Mouse (Mus musculus) lung, postnatal 0 days (tissue): ENCODE measurements around the gene Krt36. TPM values are rescaled to one million over a fixed set of nuclear protein-coding genes. Genes with fewer than 3 reads are reported as not detected.

ENCODE experiments used
- ATAC-seq: fragments of 200-750 bp; cut with Nextera tagmentation; 2 replicates; pipeline ENCODE4 v1.8.0; 2017; ENCODE audit warnings: moderate library complexity
- DNase-seq: peaks from one replicate; pipeline ENCODE4 v3.0.0-alpha.2; 2016; ENCODE audit warnings: low spot score
- H3K27ac ChIP-seq: fragments of 300-500 bp; sonication (generic); 2 replicates; pipeline ENCODE4 v1.5.1; 2014; ENCODE audit warnings: antibody characterized with exemption, mild to moderate bottlenecking, low read length, mixed read lengths
- H3K27me3 ChIP-seq: fragments of 300-500 bp; sonication (generic); replicated peaks from 2 replicates; pipeline ENCODE4 v1.6.1; 2014; ENCODE audit warnings: low read length, mixed read lengths; ENCODE audit not compliant: insufficient read depth
- H3K36me3 ChIP-seq: fragments of 300-500 bp; sonication (generic); 2 replicates; pipeline ENCODE4 v1.6.1; 2014; ENCODE audit warnings: low read length, mixed read lengths; ENCODE audit not compliant: insufficient read depth
- H3K4me1 ChIP-seq: fragments of 300-500 bp; sonication (generic); 2 replicates; pipeline ENCODE4 v1.6.1; 2014; ENCODE audit warnings: antibody characterized with exemption, low read depth, low read length, mixed read lengths; ENCODE audit not compliant: insufficient read depth
- H3K4me2 ChIP-seq: fragments of 300-500 bp; sonication (generic); replicated peaks from 2 replicates; pipeline ENCODE4 v1.6.1; 2014; ENCODE audit warnings: low read depth, mild to moderate bottlenecking, low read length, moderate library complexity, mixed read lengths
- H3K4me3 ChIP-seq: fragments of 300-500 bp; sonication (generic); 2 replicates; pipeline ENCODE4 v1.5.1; 2014; ENCODE audit warnings: low read depth, low read length
- H3K9ac ChIP-seq: fragments of 300-500 bp; sonication (generic); replicated peaks from 2 replicates; pipeline ENCODE4 v1.6.1; 2014; ENCODE audit warnings: low read depth, mild to moderate bottlenecking
- H3K9me3 ChIP-seq: fragments of 300-500 bp; sonication (generic); 2 replicates; pipeline ENCODE4 v1.6.1; 2016; ENCODE audit warnings: low read length, mixed read lengths
- CTCF ChIP-seq: IDR thresholded peaks from 2 replicates; pipeline ENCODE4 v1.5.1; 2016; ENCODE audit warnings: antibody characterized with exemption, mild to moderate bottlenecking
- EP300 ChIP-seq: IDR thresholded peaks from 2 replicates; pipeline ENCODE4 v1.6.1; 2016; ENCODE audit warnings: antibody characterized with exemption, mild to moderate bottlenecking, control low read depth
- WGBS: fragments of 180-500 bp; shearing (Covaris S2); extraction: QIAGEN DNeasy Blood & Tissue Kit; methylation state at CpG from one replicate; pipeline ENCODE4 v1.1.7; 2014; 5-methylcytosine and 5-hydroxymethylcytosine counted together
- polyA plus RNA-seq: library from polyadenylated mRNA; unstranded; fragments of >200 nt; fragmentation: Nextera tagmentation; extraction: Ambion mirVana; gene quantifications from 2 replicates; pipeline ENCODE4 v1.2.1, GENCODE M21; 2015

Krt36 gene
- polyA plus RNA-seq, 1 experiment from 2014 or later: 0.11 TPM

- peak overlapping the region; percentile 75 for H3K27ac ChIP-seq
- no peak for ATAC-seq
Observed at GRCm38 (mm10) chr11:100066236-100067010, 39.0 kb downstream of the Krt36 start.

GRCm38 (mm10) chr11:100058875-100059274, 46.6 kb downstream of the Krt36 start:
- H3K27me3 ChIP-seq: no peaks in the 10 kb centered on the region
- H3K4me2 ChIP-seq: no peak overlapping the region
- no peak overlapping the region for H3K9ac ChIP-seq
- TF ChIP-seq EP300 (no peak), CTCF (peak; percentile 46)
- no peak overlapping the region for H3K27ac ChIP-seq
- ATAC-seq (no peak), DNase-seq (no peak)
- no peaks in the 10 kb centered on the region for H3K4me1 ChIP-seq
- no peak overlapping the region for H3K4me3 ChIP-seq
- H3K36me3 ChIP-seq: no peaks in the 10 kb centered on the region
- H3K9me3 ChIP-seq: no peaks in the 10 kb centered on the region
- 72% methylated on average over 8 of the region's 8 CpGs for WGBS

More at GRCm38 (mm10) chr11:100066236-100067010, 39.0 kb downstream of the Krt36 start:
- Histone ChIP-seq H3K4me3 (no peak overlapping the region), H3K4me1 (no peaks in the 10 kb centered on the region; the same call in 1 of the 2 replicates), H3K9ac (no peak overlapping the region), H3K9me3 (no peaks in the 10 kb centered on the region), H3K4me2 (no peak overlapping the region), H3K36me3 (no peaks in the 10 kb centered on the region), H3K27me3 (no peaks in the 10 kb centered on the region)
- 45% methylated on average over 12 of the region's 12 CpGs for WGBS
- DNase-seq: peak; percentile 43
- no peak for TF ChIP-seq CTCF
- no peak for TF ChIP-seq EP300

GRCm38 (mm10) chr11:100055686-100056655, 49.5 kb downstream of the Krt36 start:
- Histone ChIP-seq H3K9ac (no peak overlapping the region), H3K36me3 (no peaks in the 10 kb centered on the region), H3K27ac (no peak overlapping the region), H3K4me2 (no peak overlapping the region), H3K9me3 (no peaks in the 10 kb centered on the region), H3K27me3 (no peaks in the 10 kb centered on the region), H3K4me1 (no peaks in the 10 kb centered on the region), H3K4me3 (no peak overlapping the region)
- DNase-seq (peak; percentile 46), ATAC-seq (peak; percentile 44; the same call in 1 of the 2 replicates)
- 44% methylated on average over 9 of the region's 9 CpGs for WGBS
- TF ChIP-seq EP300 (no peak), CTCF (no peak)

Other genes with a start within 250 kb of the Krt36 start
- not detected in 2 replicates for gene Gm11568, start 247.7 kb downstream of the Krt36 start, polyA plus RNA-seq
- not detected in 2 replicates for gene Gm11559, start 241.2 kb downstream of the Krt36 start, polyA plus RNA-seq
- not detected in 2 replicates for gene Krtap9-1, start 232.2 kb downstream of the Krt36 start, polyA plus RNA-seq
- not detected in 2 replicates for gene Gm11567, start 226.4 kb downstream of the Krt36 start, polyA plus RNA-seq
- not detected in 2 replicates for gene Krtap31-1, start 197.7 kb downstream of the Krt36 start, polyA plus RNA-seq
- gene Gm11565, start 190.9 kb downstream of the Krt36 start, polyA plus RNA-seq: not detected in 2 replicates
- gene Krtap31-2, start 169.3 kb downstream of the Krt36 start, polyA plus RNA-seq: not detected in 2 replicates
- not detected in 2 replicates for gene Krtap9-5, start 157.2 kb downstream of the Krt36 start, polyA plus RNA-seq
- not detected in 2 replicates for gene Krtap29-1, start 126.6 kb downstream of the Krt36 start, polyA plus RNA-seq
- not detected in 2 replicates for gene Krtap16-1, start 119.0 kb downstream of the Krt36 start, polyA plus RNA-seq
- gene Krtap17-1, start 111.6 kb downstream of the Krt36 start, polyA plus RNA-seq: 8.4 and 11.5 TPM in 2 replicates
- 0.17 and 0.23 TPM in 2 replicates for gene Krt33a, start 89.4 kb downstream of the Krt36 start, polyA plus RNA-seq
- gene Krt33b, start 75.8 kb downstream of the Krt36 start, polyA plus RNA-seq: 0.16 TPM in 1 of 2 replicates, not detected in the other
- 0.11 and 0.18 TPM in 2 replicates for gene Krt34, start 64.1 kb downstream of the Krt36 start, polyA plus RNA-seq
- gene Krt31, start 55.1 kb downstream of the Krt36 start, polyA plus RNA-seq: not detected in 2 replicates
- not detected in 2 replicates for gene Krt32, start 17.4 kb downstream of the Krt36 start, polyA plus RNA-seq
- not detected in 2 replicates for gene Krt35, start 9.4 kb downstream of the Krt36 start, polyA plus RNA-seq
- gene Krt13, start 15.9 kb upstream of the Krt36 start, polyA plus RNA-seq: 0.60 and 0.68 TPM in 2 replicates
- 28.1 and 58.8 TPM in 2 replicates for gene Krt15, start 30.3 kb upstream of the Krt36 start, polyA plus RNA-seq
- gene Krt19, start 43.0 kb upstream of the Krt36 start, polyA plus RNA-seq: 460 and 573 TPM in 2 replicates
- not detected in 2 replicates for gene Krt9, start 87.6 kb upstream of the Krt36 start, polyA plus RNA-seq
- 1.7 and 2.3 TPM in 2 replicates for gene Krt14, start 101.9 kb upstream of the Krt36 start, polyA plus RNA-seq
- gene Krt16, start 143.3 kb upstream of the Krt36 start, polyA plus RNA-seq: not detected in 2 replicates
- 0.58 and 0.65 TPM in 2 replicates for gene Krt17, start 155.4 kb upstream of the Krt36 start, polyA plus RNA-seq
- not detected in 2 replicates for gene Krt42, start 164.2 kb upstream of the Krt36 start, polyA plus RNA-seq
- gene Eif1, start 214.3 kb upstream of the Krt36 start, polyA plus RNA-seq: 2,114 and 2,164 TPM in 2 replicates
- not detected in 2 replicates for gene Gast, start 228.8 kb upstream of the Krt36 start, polyA plus RNA-seq